In genomic region chr13:94296371-94296770, GRCm38 (mm10) we compare ENCODE assay signal across 13 mouse cellular contexts.
"Had no signal": no experiment of that assay in that cellular context is flagged by ENCODE, and none has a peak within 500 bp of the region (broad histone marks: within the 10 kb centered on the region; RNA-seq: fewer than 3 reads in every experiment).

No protein-coding gene starts in this region.

- H3K4me3 ChIP-seq: kidney, embryonic 15.5 days; left cerebral cortex, adult 2 months; limb, embryonic 15.5 days; liver, embryonic 13.5 days; midbrain, embryonic 12.5 days had no signal

- H3K27ac ChIP-seq: kidney, embryonic 15.5 days; left cerebral cortex, adult 2 months; limb, embryonic 15.5 days; liver, embryonic 13.5 days; midbrain, embryonic 12.5 days had no signal

- ATAC-seq: intestine, embryonic 16.5 days; midbrain, embryonic 16.5 days had no signal

- DNase-seq: kidney, adult 2 months; kidney, postnatal 14 days; liver, embryonic 13.5 days; lung, adult 18-20 months; right cerebral cortex, postnatal 14 days; thymus, adult 18-20 months; thymus, postnatal 14 days had no signal

- H3K36me3 ChIP-seq: kidney, embryonic 15.5 days; limb, embryonic 15.5 days; liver, embryonic 13.5 days; midbrain, embryonic 12.5 days had no signal

- H3K27me3 ChIP-seq: kidney, embryonic 15.5 days; limb, embryonic 15.5 days; midbrain, embryonic 12.5 days had no signal

- H3K4me1 ChIP-seq: kidney, embryonic 15.5 days; limb, embryonic 15.5 days; midbrain, embryonic 12.5 days had no signal
